Mouse (Mus musculus) limb, embryonic 14.5 days (tissue): ENCODE data around the gene Gm5737. TPM values are rescaled to one million over a fixed set of nuclear protein-coding genes. Genes with fewer than 3 reads are reported as not detected.
A peak's percentile ranks its signal among the peaks of the same experiment; 100 is the strongest.

Experiments used
- ATAC-seq: fragments of 200-750 bp; cut with Nextera tagmentation; 2 replicates; pipeline ENCODE4 v1.8.0; 2017; ENCODE audit warnings: low read depth, moderate number of reproducible peaks, moderate TSS enrichment; ENCODE audit not compliant: low FRiP score
- DNase-seq: peaks from one replicate; pipeline ENCODE4 v3.0.0-alpha.2; 2015; ENCODE audit warnings: low spot score
- H3K27ac ChIP-seq: fragments of 300-500 bp; sonication (generic); replicated peaks from 2 replicates; pipeline ENCODE4 v1.5.1; 2014; ENCODE audit warnings: low read depth, mild to moderate bottlenecking, low read length, moderate library complexity, mixed read lengths
- H3K27me3 ChIP-seq: fragments of 300-500 bp; sonication (generic); 2 replicates; pipeline ENCODE4 v1.6.1; 2014; ENCODE audit warnings: low read length, mixed read lengths; ENCODE audit not compliant: control insufficient read depth, insufficient read depth
- H3K36me3 ChIP-seq: fragments of 300-500 bp; sonication (generic); 2 replicates; pipeline ENCODE4 v1.6.1; 2014; ENCODE audit warnings: mild to moderate bottlenecking, low read length, moderate library complexity, mixed read lengths; ENCODE audit not compliant: control insufficient read depth, insufficient read depth
- H3K4me1 ChIP-seq: fragments of 300-500 bp; sonication (generic); 2 replicates; pipeline ENCODE4 v1.6.1; 2014; ENCODE audit warnings: antibody characterized with exemption, low read length, mixed read lengths; ENCODE audit not compliant: control insufficient read depth, insufficient read depth
- H3K4me2 ChIP-seq: fragments of 300-500 bp; sonication (generic); replicated peaks from 2 replicates; pipeline ENCODE4 v1.6.1; 2014; ENCODE audit warnings: low read depth, mild to moderate bottlenecking, low read length, moderate library complexity; ENCODE audit not compliant: severe bottlenecking
- H3K4me3 ChIP-seq: fragments of 300-500 bp; sonication (generic); replicated peaks from 2 replicates; pipeline ENCODE4 v1.5.1; 2014; ENCODE audit warnings: low read length
- H3K9ac ChIP-seq: fragments of 300-500 bp; sonication (generic); 2 replicates; pipeline ENCODE4 v1.6.1; 2014; ENCODE audit warnings: mild to moderate bottlenecking, low read depth, low read length, moderate library complexity; ENCODE audit not compliant: severe bottlenecking
- H3K9me3 ChIP-seq: fragments of 300-500 bp; sonication (generic); 2 replicates; pipeline ENCODE4 v1.6.1; 2016; ENCODE audit warnings: low read length; ENCODE audit not compliant: control insufficient read depth
- POLR2A ChIP-seq: fragments of 200-500 bp; IDR thresholded peaks from 2 replicates; pipeline ENCODE4 v1.8.0; 2012; ENCODE audit warnings: inconsistent platforms, mild to moderate bottlenecking, moderate library complexity, borderline replicate concordance; ENCODE audit not compliant: insufficient read depth, insufficient read length; ENCODE audit errors: extremely low read depth
- WGBS: fragments of 180-500 bp; shearing (Covaris S2); extraction: QIAGEN DNeasy Blood & Tissue Kit; methylation state at CpG from one replicate; pipeline ENCODE4 v1.1.7; 2014; 5-methylcytosine and 5-hydroxymethylcytosine counted together
- polyA plus RNA-seq, 2 experiments: library from polyadenylated mRNA; depleted of rRNA in 1 of 2; stranded (reverse) in 1 of 2; unstranded in 1 of 2; fragments of >200 nt; fragmentation: Nextera tagmentation in 1 of 2; extraction: Ambion mirVana in 1 of 2; gene quantifications; 2 replicates each; pipeline versions ENCODE4 v1.2.1 to v1.2.3; 2012 to 2014

Gene Gm5737
- polyA plus RNA-seq, 2 experiments, result not detected

- peak; percentile 85; the same call in 1 of the 2 replicates for TF ChIP-seq POLR2A
- no peaks in the 10 kb centered on the region for H3K4me1 ChIP-seq
- no peaks in the 10 kb centered on the region for H3K36me3 ChIP-seq
- peak; percentile 92 for ATAC-seq
- H3K4me2 ChIP-seq, result peak overlapping the region; percentile 51
- H3K9me3 ChIP-seq, result no peaks in the 10 kb centered on the region
- 0 out of 2 replicates have a peak overlapping the region, but pooled peaks have one; percentile 39 for H3K27ac ChIP-seq
- peak overlapping the region; percentile 63 for H3K4me3 ChIP-seq
- no peaks in the 10 kb centered on the region for H3K27me3 ChIP-seq
- DNase-seq, result peak; percentile 93
- H3K9ac ChIP-seq, result peak overlapping the region; percentile 56
- 1% methylated on average over 41 of the region's 41 CpGs for WGBS
Observed at GRCm38 (mm10) chr7:120835449-120836359, 23.5 kb downstream of the Gm5737 start.

- no peaks in the 10 kb centered on the region for H3K4me1 ChIP-seq
- peak overlapping the region; percentile 56; the same call in 1 of the 2 replicates for H3K9ac ChIP-seq
- no peak overlapping the region for H3K27ac ChIP-seq
- no peaks in the 10 kb centered on the region for H3K9me3 ChIP-seq
- peak overlapping the region; percentile 63 for H3K4me3 ChIP-seq
- DNase-seq (peak; percentile 43), ATAC-seq (no peak)
- no peaks in the 10 kb centered on the region for H3K36me3 ChIP-seq
- TF ChIP-seq POLR2A, result no peak
- peak overlapping the region; percentile 51 for H3K4me2 ChIP-seq
- H3K27me3 ChIP-seq, result no peaks in the 10 kb centered on the region
- WGBS, result 8% methylated on average over 12 of the region's 12 CpGs
Observed at GRCm38 (mm10) chr7:120836361-120836760, 24.2 kb downstream of the Gm5737 start.

- Histone ChIP-seq H3K4me3 (no peak overlapping the region), H3K9ac (no peak overlapping the region), H3K27ac (no peak overlapping the region), H3K36me3 (no peaks in the 10 kb centered on the region), H3K27me3 (no peaks in the 10 kb centered on the region), H3K4me2 (no peak overlapping the region), H3K9me3 (no peaks in the 10 kb centered on the region), H3K4me1 (peaks cover under 1% of the 10 kb centered on the region; the same call in 1 of the 2 replicates)
- DNase-seq (no peak), ATAC-seq (no peak)
- no peak for TF ChIP-seq POLR2A
- 52% methylated on average over 5 of the region's 5 CpGs for WGBS
Observed at GRCm38 (mm10) chr7:120838436-120839160, 26.4 kb downstream of the Gm5737 start.

- Histone ChIP-seq H3K4me3 (no peak overlapping the region), H3K4me1 (peaks cover 12% of the 10 kb centered on the region), H3K9me3 (no peaks in the 10 kb centered on the region), H3K27me3 (no peaks in the 10 kb centered on the region), H3K36me3 (no peaks in the 10 kb centered on the region), H3K27ac (no peak overlapping the region), H3K4me2 (no peak overlapping the region), H3K9ac (no peak overlapping the region)
- DNase-seq, result no peak
- no peak for TF ChIP-seq POLR2A
- no peak for ATAC-seq
- 70% methylated on average over 2 of the region's 2 CpGs for WGBS
Observed at GRCm38 (mm10) chr7:120839786-120840185, 27.6 kb downstream of the Gm5737 start.

GRCm38 (mm10) chr7:120842345-120843036, 30.3 kb downstream of the Gm5737 start, which contains the start of gene Eef2k:
Eef2k (plus strand) TSS chr7:120842831.
- WGBS, result 4% methylated on average over 27 of the region's 35 CpGs
- peak within 1 kb of the TSS; percentile 63 for H3K4me3 ChIP-seq
- H3K9ac ChIP-seq, result peak within 1 kb of the TSS; percentile 80
- H3K27ac ChIP-seq, result peak within 1 kb of the TSS; percentile 94
- peaks cover 8% of the 10 kb centered on the region; the same call in 1 of the 2 replicates for H3K36me3 ChIP-seq
- DNase-seq, result peak; percentile 85
- H3K4me2 ChIP-seq, result peak within 1 kb of the TSS; percentile 77
- H3K4me1 ChIP-seq, result peaks cover 16% of the 10 kb centered on the region
- TF ChIP-seq POLR2A, result no peak
- H3K9me3 ChIP-seq, result no peaks in the 10 kb centered on the region
- H3K27me3 ChIP-seq, result no peaks in the 10 kb centered on the region
- peak; percentile 95 for ATAC-seq
